Mouse (Mus musculus): Measurements from ENCODE around the gene Sord. TPM values are rescaled to one million over a fixed set of nuclear protein-coding genes. Genes with fewer than 3 reads are reported as not detected.
A peak's percentile ranks its signal among the peaks of the same experiment; 100 is the strongest.

Sord gene
- total and polyA plus RNA-seq, 3 experiments, result 70.0 to 202 (median 169) TPM

DNA sequence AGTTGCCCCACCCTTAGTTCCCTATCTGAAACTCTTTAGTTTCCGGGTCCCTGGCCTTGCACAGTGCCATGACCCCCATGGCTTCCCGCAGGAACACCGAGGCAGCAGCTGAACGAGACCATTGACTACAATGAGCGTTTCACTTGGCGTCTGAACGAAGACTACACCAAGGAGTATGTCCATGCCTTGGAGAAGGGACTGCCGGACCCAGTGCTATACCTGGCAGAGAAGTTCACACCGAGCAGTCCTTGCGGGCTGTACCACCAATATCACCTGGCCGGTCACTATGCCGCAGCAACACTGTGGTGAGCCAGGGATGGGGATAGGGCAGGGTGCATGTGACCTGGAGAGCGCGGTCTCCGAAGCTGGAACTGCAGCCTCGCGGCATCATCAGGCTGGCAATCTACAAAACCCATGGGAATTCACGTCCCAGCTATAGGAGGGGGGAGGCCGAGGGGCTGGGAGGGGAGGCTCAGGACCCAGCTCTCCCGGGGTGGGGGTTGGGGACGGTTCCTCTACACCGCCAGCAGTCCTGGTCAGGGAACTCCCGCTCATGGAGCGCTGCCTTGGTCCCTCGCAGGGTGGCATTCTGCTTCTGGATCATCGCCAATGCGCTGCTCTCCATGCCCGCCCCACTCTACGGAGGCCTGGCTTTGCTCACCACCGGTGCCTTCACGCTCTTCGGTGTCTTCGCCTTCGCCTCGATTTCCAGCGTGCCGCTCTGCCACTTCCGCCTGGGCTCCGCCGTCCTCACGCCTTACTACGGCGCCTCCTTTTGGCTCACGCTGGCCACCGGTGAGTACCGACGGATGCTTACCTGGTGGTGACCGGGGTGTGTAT, 66.8 kb downstream of the Sord start:
- intact Hi-C loops (cut with DNase I), result no loop called here
- peak; percentile 30 to 41 for DNase-seq
- H3K4me3 ChIP-seq, result peak overlapping the region; percentile 39
- H3K79me2 ChIP-seq (replicated peaks; ENCODE audit: control insufficient read depth, insufficient read depth, low read length), result no peaks in the 10 kb centered on the region
- H3K9ac ChIP-seq (ENCODE audit: low read depth, low read length), result no peak overlapping the region
- no peaks in the 10 kb centered on the region for H3K36me3 ChIP-seq (ENCODE audit: control insufficient read depth, insufficient read depth, low read length)
- WGBS, result 1% methylated on average over 48 of the region's 48 CpGs
- H3K27ac ChIP-seq, result no peak overlapping the region
- peaks cover 1% of the 10 kb centered on the region; the same call in 1 of the 2 replicates for H3K4me1 ChIP-seq (ENCODE audit: control insufficient read depth, insufficient read depth, low read length)
- TF ChIP-seq CTCF (IDR thresholded peaks at IDR 0.05), result no peak
- no peak for TF ChIP-seq EP300 (IDR thresholded peaks at IDR 0.05; ENCODE audit: insufficient read depth, low read depth, low read length)
- no peak for TF ChIP-seq POLR2A (IDR thresholded peaks at IDR 0.05; ENCODE audit: insufficient read depth, low read depth, low read length)
- H3K27me3 ChIP-seq (ENCODE audit: control insufficient read depth, insufficient read depth, low read length), result peaks cover 28% of the 10 kb centered on the region

DNA sequence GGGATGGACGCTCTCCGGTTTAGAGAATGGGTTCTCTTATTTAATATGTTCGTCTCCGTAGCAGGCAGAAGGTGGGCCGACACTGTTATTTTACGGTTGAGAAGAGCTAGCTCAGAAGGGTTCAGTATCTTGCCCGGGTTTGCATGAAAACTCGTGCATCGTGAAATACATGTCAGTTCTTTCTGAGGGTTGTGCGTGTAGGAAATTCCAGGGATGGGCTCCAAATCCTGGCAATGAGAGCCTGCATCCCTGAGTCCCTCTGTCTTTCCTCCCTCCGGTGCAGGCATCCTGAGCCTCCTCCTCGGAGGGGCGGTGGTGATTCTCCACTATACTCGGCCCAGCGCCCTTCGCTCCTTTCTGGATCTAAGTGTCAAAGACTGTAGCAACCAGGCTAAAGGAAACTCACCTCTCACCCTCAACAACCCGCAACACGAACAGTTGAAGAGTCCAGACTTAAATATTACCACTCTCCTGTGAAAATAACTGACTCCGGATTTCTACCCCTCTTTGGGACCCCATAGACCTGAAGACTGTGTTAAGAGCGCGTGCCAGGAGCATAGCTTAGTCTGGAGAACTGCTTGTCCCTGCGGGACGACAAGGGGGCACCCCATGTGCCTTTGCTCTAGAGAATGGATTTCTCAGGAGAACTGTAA, 67.5 kb downstream of the Sord start:
- H3K9ac ChIP-seq (ENCODE audit: low read depth, low read length), result no peak overlapping the region
- peaks cover 28% of the 10 kb centered on the region for H3K27me3 ChIP-seq (ENCODE audit: control insufficient read depth, insufficient read depth, low read length)
- H3K36me3 ChIP-seq (ENCODE audit: control insufficient read depth, insufficient read depth, low read length), result no peaks in the 10 kb centered on the region
- no peak for DNase-seq
- no peak overlapping the region for H3K27ac ChIP-seq
- H3K4me1 ChIP-seq (ENCODE audit: control insufficient read depth, insufficient read depth, low read length), result peaks cover 1% of the 10 kb centered on the region; the same call in 1 of the 2 replicates
- TF ChIP-seq EP300 (IDR thresholded peaks at IDR 0.05; ENCODE audit: insufficient read depth, low read depth, low read length) (no peak), POLR2A (IDR thresholded peaks at IDR 0.05; ENCODE audit: insufficient read depth, low read depth, low read length) (no peak), CTCF (IDR thresholded peaks at IDR 0.05) (no peak)
- intact Hi-C loops (cut with DNase I), result loop anchor here (2.0 kb wide), 1 partner anchor 107 kb away; no protein-coding TSS in a partner anchor
- H3K79me2 ChIP-seq (replicated peaks; ENCODE audit: control insufficient read depth, insufficient read depth, low read length), result no peaks in the 10 kb centered on the region
- 9% methylated on average over 23 of the region's 23 CpGs for WGBS
- peak overlapping the region; percentile 39; the same call in 1 of the 2 replicates for H3K4me3 ChIP-seq

DNA sequence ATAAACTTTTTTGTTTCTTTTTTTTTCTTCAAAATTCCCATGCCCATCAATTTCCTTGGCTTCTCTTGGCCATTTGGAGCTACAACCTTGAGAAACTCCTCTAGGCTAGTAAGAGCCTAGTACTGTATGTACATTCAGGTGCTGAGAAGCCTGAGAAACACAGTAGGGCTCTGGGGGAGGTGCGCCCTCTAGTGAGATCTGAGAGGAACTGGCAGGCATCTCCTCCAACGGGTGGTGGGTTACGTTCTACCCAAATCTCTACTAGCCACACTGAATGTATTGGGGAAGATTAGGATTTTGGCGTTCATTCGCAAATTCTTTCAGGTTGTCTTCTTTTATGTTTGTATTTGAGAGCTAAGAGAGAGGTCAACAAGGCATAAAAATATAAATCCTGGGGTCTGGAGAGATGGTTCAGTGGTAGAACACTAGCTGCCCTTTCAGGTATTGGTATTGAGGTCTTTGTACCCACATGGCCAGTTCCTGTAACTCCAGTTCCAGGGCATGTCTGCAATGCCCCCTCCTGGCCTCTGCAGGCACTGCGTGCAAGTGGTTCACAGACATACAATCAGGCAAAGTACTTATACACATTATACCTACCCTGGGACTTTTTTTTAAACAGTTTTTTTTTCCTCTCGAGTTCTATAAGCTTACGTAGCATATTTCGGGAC, 68.2 kb downstream of the Sord start:
- Histone ChIP-seq H3K27me3 (ENCODE audit: control insufficient read depth, insufficient read depth, low read length) (peaks cover 23% of the 10 kb centered on the region), H3K36me3 (ENCODE audit: control insufficient read depth, insufficient read depth, low read length) (no peaks in the 10 kb centered on the region)
- 12% methylated on average over 9 of the region's 9 CpGs for WGBS

DNA sequence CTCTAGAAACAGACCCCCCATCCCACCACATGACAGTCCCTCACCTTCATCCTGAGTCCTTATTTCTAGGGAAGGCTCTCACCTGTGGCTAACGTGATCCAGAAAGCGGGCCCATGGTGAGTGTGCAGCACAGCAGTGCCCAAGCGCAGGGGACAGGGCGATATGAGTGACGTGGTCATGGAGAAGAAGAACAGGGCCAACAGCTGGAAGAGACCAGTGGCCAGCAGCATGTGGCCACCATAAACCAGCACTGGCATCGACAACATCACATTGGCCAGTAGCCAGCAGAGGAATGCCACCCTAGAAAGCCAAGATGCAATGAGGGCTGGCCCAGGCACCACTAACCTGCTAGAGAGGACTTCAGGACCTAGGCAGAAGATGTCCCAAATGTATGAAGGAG, 70.0 kb downstream of the Sord start:
- DNase-seq, result no peak
- H3K27ac ChIP-seq, result no peak overlapping the region
- intact Hi-C loops (cut with DNase I), result no loop called here
- H3K9ac ChIP-seq (ENCODE audit: low read depth, low read length), result no peak overlapping the region
- H3K4me1 ChIP-seq (ENCODE audit: control insufficient read depth, insufficient read depth, low read length), result peaks cover 1% of the 10 kb centered on the region; the same call in 1 of the 2 replicates
- H3K27me3 ChIP-seq (ENCODE audit: control insufficient read depth, insufficient read depth, low read length), result peaks cover 17% of the 10 kb centered on the region
- H3K36me3 ChIP-seq (ENCODE audit: control insufficient read depth, insufficient read depth, low read length), result no peaks in the 10 kb centered on the region
- WGBS, result 84% methylated on average over 6 of the region's 6 CpGs
- TF ChIP-seq EP300 (IDR thresholded peaks at IDR 0.05; ENCODE audit: insufficient read depth, low read depth, low read length) (no peak), CTCF (IDR thresholded peaks at IDR 0.05) (no peak), POLR2A (IDR thresholded peaks at IDR 0.05; ENCODE audit: insufficient read depth, low read depth, low read length) (no peak)
- H3K4me3 ChIP-seq, result no peak overlapping the region
- no peaks in the 10 kb centered on the region for H3K79me2 ChIP-seq (replicated peaks; ENCODE audit: control insufficient read depth, insufficient read depth, low read length)

More for the DNA sequence above, 68.2 kb downstream of the Sord start:
- Histone ChIP-seq H3K4me3 (no peak overlapping the region), H3K9ac (ENCODE audit: low read depth, low read length) (no peak overlapping the region), H3K79me2 (replicated peaks; ENCODE audit: control insufficient read depth, insufficient read depth, low read length) (no peaks in the 10 kb centered on the region), H3K4me1 (ENCODE audit: control insufficient read depth, insufficient read depth, low read length) (peaks cover 1% of the 10 kb centered on the region; the same call in 1 of the 2 replicates), H3K27ac (no peak overlapping the region)
- intact Hi-C loops (cut with DNase I), result loop anchor here (2.0 kb wide), 1 partner anchor 108 kb away; no protein-coding TSS in a partner anchor
- TF ChIP-seq CTCF (IDR thresholded peaks at IDR 0.05), result peak; percentile 84
- TF ChIP-seq POLR2A (IDR thresholded peaks at IDR 0.05; ENCODE audit: insufficient read depth, low read depth, low read length), result no peak
- DNase-seq, result peak; percentile 39 to 51

DNA sequence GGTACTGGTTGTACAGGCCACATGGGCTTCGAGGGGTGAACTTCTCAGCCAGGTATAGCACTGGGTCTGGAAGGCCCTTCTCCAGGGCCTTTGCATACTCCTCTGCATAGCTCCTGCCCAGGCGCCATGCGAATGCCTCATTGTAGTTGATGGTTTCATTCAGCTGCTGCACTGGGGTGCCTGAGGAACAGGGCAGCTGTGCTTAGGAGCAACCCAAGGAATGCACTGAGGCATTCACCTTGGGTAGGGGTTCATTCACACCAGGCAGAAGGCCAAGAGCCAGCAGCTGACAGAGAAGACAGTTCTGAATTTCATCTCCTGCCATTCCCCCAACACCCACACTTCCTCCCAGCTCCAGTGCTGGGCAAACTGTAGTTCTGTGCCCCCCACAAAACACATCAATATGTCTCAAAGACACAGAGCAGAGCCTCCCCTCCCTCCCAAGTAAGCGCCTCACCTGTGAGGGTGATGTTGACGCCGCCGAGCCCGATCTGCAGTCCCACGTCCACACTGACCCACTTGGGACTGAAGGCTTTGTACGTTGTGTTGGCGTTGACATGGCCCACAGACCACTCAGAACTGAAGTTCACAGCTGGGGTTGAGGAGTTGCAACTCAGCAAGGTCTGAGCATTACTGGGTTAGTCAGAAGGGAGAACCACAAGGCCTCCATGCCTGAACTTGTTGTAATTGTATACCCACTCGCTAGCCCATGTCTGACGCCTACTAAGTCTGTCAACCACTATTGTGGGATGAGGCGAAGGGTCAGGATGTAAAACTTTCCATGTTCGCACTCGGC, 70.7 kb downstream of the Sord start:
- intact Hi-C loops (cut with DNase I), result no loop called here
- WGBS, result 83% methylated on average over 16 of the region's 16 CpGs
- DNase-seq, result no peak
- Histone ChIP-seq H3K9ac (ENCODE audit: low read depth, low read length) (no peak overlapping the region), H3K4me1 (ENCODE audit: control insufficient read depth, insufficient read depth, low read length) (peaks cover 1% of the 10 kb centered on the region; the same call in 1 of the 2 replicates), H3K27me3 (ENCODE audit: control insufficient read depth, insufficient read depth, low read length) (peaks cover 11% of the 10 kb centered on the region), H3K79me2 (replicated peaks; ENCODE audit: control insufficient read depth, insufficient read depth, low read length) (no peaks in the 10 kb centered on the region), H3K27ac (no peak overlapping the region), H3K4me3 (no peak overlapping the region), H3K36me3 (ENCODE audit: control insufficient read depth, insufficient read depth, low read length) (no peaks in the 10 kb centered on the region)
- TF ChIP-seq EP300 (IDR thresholded peaks at IDR 0.05; ENCODE audit: insufficient read depth, low read depth, low read length) (no peak), CTCF (IDR thresholded peaks at IDR 0.05) (no peak), POLR2A (IDR thresholded peaks at IDR 0.05; ENCODE audit: insufficient read depth, low read depth, low read length) (no peak)

All from heart, adult 2 months (tissue).